Mouse (Mus musculus): Measurements from ENCODE around the gene Trim62.

The Trim62 gene

GRCm38 (mm10) chr4:128883379-128883781 is at the start of gene Trim62:
Gene Trim62, plus strand, starts transcription at chr4:128883580.
- peak; percentile 79 for DNase-seq

GRCm38 (mm10) chr4:128838202-128838601 is 45.2 kb upstream of the Trim62 start:
- no peak for DNase-seq

GRCm38 (mm10) chr4:128839811-128840738 is 43.3 kb upstream of the Trim62 start:
- DNase-seq, result no peak

- no peak for DNase-seq
These were observed 42.1 kb upstream of the Trim62 start for GRCm38 (mm10) chr4:128841259-128841658.

GRCm38 (mm10) chr4:128844566-128844965 is 38.8 kb upstream of the Trim62 start:
- no peak for DNase-seq

- no peak for DNase-seq
These were observed 37.9 kb upstream of the Trim62 start for GRCm38 (mm10) chr4:128845367-128845973.

- no peak for DNase-seq
These were observed 34.4 kb upstream of the Trim62 start for GRCm38 (mm10) chr4:128848961-128849360.

GRCm38 (mm10) chr4:128849686-128850085 is 33.7 kb upstream of the Trim62 start:
- no peak for DNase-seq

- no peak for DNase-seq
These were observed 31.0 kb upstream of the Trim62 start for GRCm38 (mm10) chr4:128852266-128852887.

GRCm38 (mm10) chr4:128853117-128853516 is 30.3 kb upstream of the Trim62 start:
- no peak for DNase-seq

GRCm38 (mm10) chr4:128855613-128856040 is 27.8 kb upstream of the Trim62 start:
- no peak for DNase-seq

GRCm38 (mm10) chr4:128857212-128857611 is 26.2 kb upstream of the Trim62 start:
- no peak for DNase-seq

- peak; percentile 81 for DNase-seq
These were observed 25.2 kb upstream of the Trim62 start for GRCm38 (mm10) chr4:128858226-128858625.

- peak; percentile 38 for DNase-seq
These were observed 24.5 kb upstream of the Trim62 start for GRCm38 (mm10) chr4:128858878-128859277.

- DNase-seq, result no peak
These were observed 10.4 kb upstream of the Trim62 start for GRCm38 (mm10) chr4:128872992-128873391.

GRCm38 (mm10) chr4:128874062-128874461 is 9.3 kb upstream of the Trim62 start:
- DNase-seq, result no peak

GRCm38 (mm10) chr4:128875439-128875838 is 7.9 kb upstream of the Trim62 start:
- no peak for DNase-seq

GRCm38 (mm10) chr4:128877520-128877919 is 5.9 kb upstream of the Trim62 start:
- no peak for DNase-seq

GRCm38 (mm10) chr4:128878901-128879491 is 4.4 kb upstream of the Trim62 start:
- DNase-seq, result no peak

- DNase-seq, result peak; percentile 53
These were observed 676 bp downstream of the Trim62 start for GRCm38 (mm10) chr4:128883801-128884710.

- no peak for DNase-seq
These were observed 1.3 kb downstream of the Trim62 start for GRCm38 (mm10) chr4:128884711-128885095.

- DNase-seq, result no peak
These were observed 2.2 kb downstream of the Trim62 start for GRCm38 (mm10) chr4:128885540-128885939.

Measured in thymus, postnatal 4 days (tissue).